Mouse (Mus musculus): ENCODE data around the gene Gfod1.

Gfod1 gene

DNA sequence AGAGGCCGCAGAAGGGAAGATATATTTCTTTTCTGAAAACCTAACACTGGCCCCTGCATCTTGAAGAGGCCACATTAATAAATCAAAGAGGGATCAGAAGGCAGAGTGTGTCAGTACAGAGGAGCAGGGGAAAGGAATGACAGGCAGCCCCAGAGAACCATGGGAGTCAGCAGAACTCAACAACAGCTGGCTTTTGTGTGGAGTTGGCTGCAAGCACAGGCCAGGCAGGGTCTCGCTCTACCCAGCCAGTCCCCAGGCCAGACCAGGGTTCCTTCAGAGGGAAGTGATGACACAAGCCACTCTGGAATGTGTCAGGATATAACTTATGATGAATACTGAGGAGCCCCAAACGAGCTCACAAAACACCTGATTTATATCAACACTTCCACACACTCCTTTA, 144.5 kb downstream of the Gfod1 start:
- DNase-seq (ENCODE audit: low spot score in 2 of 2) = no peak

DNA sequence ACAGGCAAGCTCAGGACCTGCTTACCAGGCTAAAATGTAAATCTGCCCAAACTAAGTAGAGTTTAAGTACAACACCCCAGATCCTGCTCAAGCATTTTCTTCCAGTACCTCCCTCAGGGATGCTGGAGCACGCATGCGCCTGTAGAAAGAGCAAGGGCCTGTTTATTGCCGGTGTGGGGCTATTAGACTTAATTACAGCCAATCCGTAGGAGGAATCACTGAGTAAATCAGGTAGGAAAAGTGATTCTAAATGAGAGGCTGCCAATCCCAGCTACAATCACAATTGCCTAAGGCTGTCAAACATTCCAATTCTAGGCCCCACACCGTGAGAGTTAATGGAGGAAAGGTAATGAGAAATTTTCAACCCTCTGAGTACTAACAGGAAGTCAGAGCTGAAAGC, 145.7 kb downstream of the Gfod1 start:
- DNase-seq (ENCODE audit: low spot score in 2 of 2) = no peak

DNA sequence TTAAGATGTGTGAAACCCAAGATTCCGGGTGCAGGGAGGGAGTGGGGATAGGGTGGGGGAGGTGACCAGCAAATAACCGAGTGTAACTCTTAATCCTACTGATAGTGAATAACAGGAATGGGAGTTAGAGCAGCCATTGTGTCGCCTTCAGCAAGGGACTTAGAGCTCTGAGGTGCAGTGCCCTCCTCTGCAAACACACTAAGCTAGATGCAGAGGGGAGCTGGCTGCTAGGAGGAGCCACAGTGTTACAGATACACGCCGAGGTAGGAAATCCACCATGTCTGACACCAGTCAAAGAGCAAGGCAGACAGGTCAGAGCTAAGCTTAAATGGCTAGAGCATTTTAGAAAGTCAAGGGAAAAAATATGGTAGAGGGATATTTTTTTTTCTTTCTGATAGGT, 146.6 kb downstream of the Gfod1 start:
- DNase-seq (ENCODE audit: low spot score in 2 of 2) = no peak

DNA sequence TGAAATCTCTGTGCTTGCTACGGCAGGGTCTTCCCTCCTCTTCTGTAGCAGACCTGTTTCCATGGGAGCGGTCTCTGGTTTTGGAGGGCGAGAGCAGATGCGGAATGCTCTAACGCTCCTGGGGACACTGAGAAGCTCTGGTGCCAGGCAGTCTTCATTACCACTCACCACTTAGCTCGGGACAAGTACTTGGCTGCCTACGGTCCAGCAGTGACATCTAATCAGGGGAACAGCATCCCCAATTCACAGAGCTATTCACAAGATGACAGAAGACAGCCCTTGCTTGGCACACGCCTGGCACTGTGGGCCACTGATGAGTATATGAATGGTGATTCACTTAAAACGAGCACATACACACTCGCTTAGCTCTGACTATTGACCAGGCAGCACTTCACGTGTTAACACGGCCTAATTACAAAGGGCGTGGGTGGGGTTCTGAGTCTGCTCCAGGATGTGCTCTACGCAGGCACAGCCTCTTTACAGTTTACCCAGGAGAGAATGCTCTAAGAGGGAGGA, 151.9 kb downstream of the Gfod1 start:
- DNase-seq (ENCODE audit: low spot score in 2 of 2) = no peak

DNA sequence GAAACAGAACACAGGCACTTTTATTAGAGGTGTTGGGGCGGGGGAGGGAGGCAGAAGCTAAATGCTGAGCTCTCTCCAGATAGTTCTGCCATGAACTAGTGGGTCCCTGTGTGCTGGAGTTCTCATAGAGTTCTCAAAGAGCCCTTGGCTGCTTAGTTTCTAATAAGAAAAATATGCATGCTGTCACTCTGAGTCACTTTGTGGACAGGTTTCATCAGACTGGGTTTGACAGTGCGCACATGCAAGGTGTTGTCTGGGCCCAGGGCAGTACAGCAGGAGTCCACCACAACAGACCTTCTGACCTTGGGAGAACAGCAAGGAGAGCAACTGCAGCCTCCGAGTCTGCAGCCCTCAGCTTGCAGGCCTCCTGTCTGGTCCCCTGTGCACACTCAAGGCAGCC, 154.3 kb downstream of the Gfod1 start:
- DNase-seq (ENCODE audit: low spot score in 2 of 2) = no peak

DNA sequence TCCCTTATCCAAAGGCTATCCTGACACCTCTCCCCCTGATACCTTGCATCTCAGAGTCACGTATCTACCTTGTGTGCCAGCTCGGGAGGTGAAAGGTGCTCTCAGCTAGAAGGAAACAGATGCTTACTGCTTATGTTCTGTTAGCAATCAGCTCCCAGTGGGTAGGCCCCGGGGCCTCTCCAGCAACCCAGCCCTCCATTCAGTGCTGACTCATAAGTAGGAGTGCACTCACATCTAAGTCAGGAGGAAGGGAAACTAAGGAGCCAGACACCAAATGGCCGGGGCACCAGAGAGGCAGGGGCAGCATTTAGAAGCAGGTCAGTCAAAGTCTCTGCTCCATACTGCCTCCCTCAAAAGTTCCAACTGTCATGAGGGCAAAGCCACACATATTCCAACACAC, 155.3 kb downstream of the Gfod1 start:
- DNase-seq (ENCODE audit: low spot score in 2 of 2) = no peak

DNA sequence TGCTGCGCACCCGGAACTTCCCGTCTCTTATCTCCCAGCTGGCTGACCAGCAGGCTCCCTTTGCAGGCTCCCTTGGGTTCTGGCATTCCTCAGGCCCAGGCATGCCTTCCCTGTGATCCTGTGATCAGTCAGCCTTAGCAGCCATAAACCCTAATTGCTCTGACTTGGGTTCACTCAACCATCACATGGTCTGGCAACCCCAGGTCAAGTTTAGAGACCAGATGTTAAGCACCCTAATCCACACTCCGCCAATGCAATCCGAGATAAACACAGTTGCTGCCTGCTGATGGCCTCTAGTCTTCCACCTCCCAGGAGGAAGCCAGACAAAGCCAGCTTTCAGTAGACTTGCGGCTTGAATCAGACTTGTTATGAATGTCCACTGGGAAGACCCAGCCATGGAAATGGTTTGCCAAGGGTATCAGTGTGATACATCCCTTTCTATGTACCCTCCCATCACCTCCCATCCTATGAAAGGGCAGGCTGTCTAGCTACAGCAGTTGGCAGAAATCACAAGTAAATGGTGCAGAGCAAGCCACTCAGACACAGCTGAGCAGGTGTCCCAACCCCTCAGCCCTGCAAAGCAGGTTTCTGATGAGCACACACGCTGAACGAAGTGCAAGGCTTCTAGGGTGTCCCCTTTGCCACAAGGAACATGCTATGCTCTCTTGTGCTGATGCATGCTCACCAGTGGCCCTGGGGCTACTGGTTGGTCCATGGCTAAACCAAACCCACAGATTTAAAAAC, 157.3 kb downstream of the Gfod1 start:
- DNase-seq (ENCODE audit: low spot score in 2 of 2) = no peak

Data from right cerebral cortex, adult 2 months (tissue).